Mouse (Mus musculus) midbrain, embryonic 10.5 days (tissue): ENCODE measurements at regions not wholly inside any gene's neighbourhood (a gene's known extent, or its start where the extent isn't known, plus 50 kb on each side); places are given as distances from the start of the nearest gene placed in this dataset.

Experiments used
- DNase-seq: peaks from one replicate; pipeline ENCODE4 v3.0.0-alpha.2; 2017; ENCODE audit warnings: low spot score
- H3K27ac ChIP-seq: fragments of 300-500 bp; sonication (generic); replicated peaks from 2 replicates; pipeline ENCODE4 v1.5.1; 2016; ENCODE audit warnings: mild to moderate bottlenecking
- H3K27me3 ChIP-seq: fragments of 300-500 bp; sonication (generic); 2 replicates; pipeline ENCODE4 v1.6.1; 2016; ENCODE audit warnings: low read depth, mild to moderate bottlenecking; ENCODE audit not compliant: poor library complexity, severe bottlenecking
- H3K36me3 ChIP-seq: fragments of 300-500 bp; sonication (generic); 2 replicates; pipeline ENCODE4 v1.6.1; 2016; ENCODE audit warnings: mild to moderate bottlenecking, moderate library complexity
- H3K4me1 ChIP-seq: fragments of 300-500 bp; sonication (generic); 2 replicates; pipeline ENCODE4 v1.6.1; 2016
- H3K4me3 ChIP-seq: fragments of 300-500 bp; sonication (generic); 2 replicates; pipeline ENCODE4 v1.5.1; 2016; ENCODE audit warnings: mild to moderate bottlenecking, moderate library complexity
- H3K9me3 ChIP-seq: fragments of 300-500 bp; sonication (generic); replicated peaks from 2 replicates; pipeline ENCODE4 v1.6.1; 2016; ENCODE audit warnings: mild to moderate bottlenecking
- WGBS: fragments of 180-500 bp; shearing (Covaris S2); methylation state at CpG from one replicate; pipeline ENCODE4 v1.1.7; 2016; 5-methylcytosine and 5-hydroxymethylcytosine counted together

- no peak overlapping the region for H3K4me3 ChIP-seq
- no peak overlapping the region for H3K27ac ChIP-seq
- no peaks in the 10 kb centered on the region for H3K27me3 ChIP-seq
- no peaks in the 10 kb centered on the region for H3K9me3 ChIP-seq
- WGBS: 77% methylated on average over 25 of the region's 25 CpGs
- DNase-seq: no peak
- H3K4me1 ChIP-seq: peaks cover 13% of the 10 kb centered on the region
- no peaks in the 10 kb centered on the region for H3K36me3 ChIP-seq
Measured at GRCm38 (mm10) chr13:48046201-48046750, 214.8 kb upstream of the Id4 start.

- peaks cover 3% of the 10 kb centered on the region; the same call in 1 of the 2 replicates for H3K4me1 ChIP-seq
- DNase-seq: no peak
- no peaks in the 10 kb centered on the region for H3K36me3 ChIP-seq
- no peaks in the 10 kb centered on the region for H3K9me3 ChIP-seq
- H3K4me3 ChIP-seq: no peak overlapping the region
- WGBS: 95% methylated on average over 6 of the region's 6 CpGs
- no peak overlapping the region for H3K27ac ChIP-seq
- H3K27me3 ChIP-seq: no peaks in the 10 kb centered on the region
Measured at GRCm38 (mm10) chr13:48049796-48050195, 211.2 kb upstream of the Id4 start.

GRCm38 (mm10) chr13:48074630-48075029, 186.4 kb upstream of the Id4 start:
- no peak for DNase-seq
- no peaks in the 10 kb centered on the region for H3K27me3 ChIP-seq
- no peaks in the 10 kb centered on the region for H3K9me3 ChIP-seq
- H3K4me1 ChIP-seq: peaks cover 15% of the 10 kb centered on the region
- H3K36me3 ChIP-seq: no peaks in the 10 kb centered on the region
- no peak overlapping the region for H3K27ac ChIP-seq
- no peak overlapping the region for H3K4me3 ChIP-seq

GRCm38 (mm10) chr13:48075315-48075714, 185.7 kb upstream of the Id4 start:
- Histone ChIP-seq H3K4me3 (no peak overlapping the region), H3K36me3 (no peaks in the 10 kb centered on the region), H3K27ac (no peak overlapping the region), H3K4me1 (peaks cover 15% of the 10 kb centered on the region), H3K9me3 (no peaks in the 10 kb centered on the region), H3K27me3 (no peaks in the 10 kb centered on the region)
- DNase-seq: no peak
- 85% methylated on average over 5 of the region's 5 CpGs for WGBS

- Histone ChIP-seq H3K36me3 (no peaks in the 10 kb centered on the region), H3K27ac (0 out of 2 replicates have a peak overlapping the region, but pooled peaks have one; percentile 6)
Measured at GRCm38 (mm10) chr13:48078214-48078613, 182.8 kb upstream of the Id4 start.

GRCm38 (mm10) chr13:48083294-48083693, 177.7 kb upstream of the Id4 start:
- no peak overlapping the region for H3K4me3 ChIP-seq
- DNase-seq: no peak
- no peaks in the 10 kb centered on the region; the same call in 1 of the 2 replicates for H3K27me3 ChIP-seq
- no peaks in the 10 kb centered on the region for H3K9me3 ChIP-seq
- WGBS: 84% methylated on average over 2 of the region's 2 CpGs
- H3K36me3 ChIP-seq: no peaks in the 10 kb centered on the region
- no peak overlapping the region for H3K27ac ChIP-seq
- H3K4me1 ChIP-seq: no peaks in the 10 kb centered on the region

More at GRCm38 (mm10) chr13:48078214-48078613, 182.8 kb upstream of the Id4 start:
- H3K4me3 ChIP-seq: no peak overlapping the region
- no peaks in the 10 kb centered on the region; the same call in 1 of the 2 replicates for H3K27me3 ChIP-seq
- 83% methylated on average over 12 of the region's 12 CpGs for WGBS
- H3K9me3 ChIP-seq: no peaks in the 10 kb centered on the region
- H3K4me1 ChIP-seq: peaks cover 15% of the 10 kb centered on the region
- DNase-seq: no peak

- no peak overlapping the region for H3K4me3 ChIP-seq
- no peaks in the 10 kb centered on the region for H3K4me1 ChIP-seq
- H3K36me3 ChIP-seq: no peaks in the 10 kb centered on the region
- no peaks in the 10 kb centered on the region; the same call in 1 of the 2 replicates for H3K27me3 ChIP-seq
- H3K27ac ChIP-seq: no peak overlapping the region
- no peak for DNase-seq
- no peaks in the 10 kb centered on the region for H3K9me3 ChIP-seq
Measured at GRCm38 (mm10) chr13:48083807-48084206, 177.2 kb upstream of the Id4 start.

- no peaks in the 10 kb centered on the region for H3K9me3 ChIP-seq
- H3K27ac ChIP-seq: 0 out of 2 replicates have a peak overlapping the region, but pooled peaks have one; percentile 2
- H3K4me1 ChIP-seq: peaks cover 12% of the 10 kb centered on the region; the same call in 1 of the 2 replicates
- DNase-seq: no peak
- no peaks in the 10 kb centered on the region for H3K36me3 ChIP-seq
- WGBS: 62% methylated on average over 16 of the region's 16 CpGs
- H3K4me3 ChIP-seq: no peak overlapping the region
- H3K27me3 ChIP-seq: no peaks in the 10 kb centered on the region
Measured at GRCm38 (mm10) chr13:48094275-48095035, 166.6 kb upstream of the Id4 start.

- Histone ChIP-seq H3K36me3 (no peaks in the 10 kb centered on the region), H3K4me3 (no peak overlapping the region), H3K27me3 (peaks cover 25% of the 10 kb centered on the region), H3K27ac (no peak overlapping the region; the same call in 1 of the 2 replicates), H3K4me1 (peaks cover 18% of the 10 kb centered on the region), H3K9me3 (no peaks in the 10 kb centered on the region)
- no peak for DNase-seq
- 85% methylated on average over 8 of the region's 8 CpGs for WGBS
Measured at GRCm38 (mm10) chr13:48102156-48102555, 158.9 kb upstream of the Id4 start.

- 59% methylated on average over 7 of the region's 7 CpGs for WGBS
- DNase-seq: no peak
- Histone ChIP-seq H3K4me3 (no peak overlapping the region), H3K36me3 (no peaks in the 10 kb centered on the region), H3K27ac (no peak overlapping the region; the same call in 1 of the 2 replicates), H3K9me3 (no peaks in the 10 kb centered on the region), H3K27me3 (peaks cover 25% of the 10 kb centered on the region), H3K4me1 (peaks cover 19% of the 10 kb centered on the region)
Measured at GRCm38 (mm10) chr13:48102576-48102975, 158.5 kb upstream of the Id4 start.

GRCm38 (mm10) chr13:48104766-48105165, 156.3 kb upstream of the Id4 start:
- Histone ChIP-seq H3K36me3 (no peaks in the 10 kb centered on the region), H3K27ac (no peak overlapping the region), H3K27me3 (peaks cover 33% of the 10 kb centered on the region), H3K9me3 (no peaks in the 10 kb centered on the region), H3K4me1 (peaks cover 12% of the 10 kb centered on the region), H3K4me3 (no peak overlapping the region)
- DNase-seq: no peak
- WGBS: 82% methylated on average over 6 of the region's 6 CpGs

GRCm38 (mm10) chr13:48106946-48107345, 154.1 kb upstream of the Id4 start:
- no peak for DNase-seq
- WGBS: 57% methylated on average over 5 of the region's 5 CpGs
- no peak overlapping the region for H3K4me3 ChIP-seq
- no peaks in the 10 kb centered on the region for H3K36me3 ChIP-seq
- H3K27me3 ChIP-seq: peaks cover 38% of the 10 kb centered on the region
- no peaks in the 10 kb centered on the region for H3K9me3 ChIP-seq
- H3K4me1 ChIP-seq: peaks cover 12% of the 10 kb centered on the region
- H3K27ac ChIP-seq: no peak overlapping the region

- Histone ChIP-seq H3K9me3 (0 out of 2 replicates have a peak, but pooled peaks cover 3% of the 10 kb centered on the region), H3K27me3 (peaks cover 3% of the 10 kb centered on the region; the same call in 1 of the 2 replicates), H3K4me3 (no peak overlapping the region), H3K36me3 (no peaks in the 10 kb centered on the region), H3K4me1 (no peaks in the 10 kb centered on the region), H3K27ac (no peak overlapping the region)
- DNase-seq: no peak
- 83% methylated on average over 7 of the region's 7 CpGs for WGBS
Measured at GRCm38 (mm10) chr13:48115890-48116289, 145.1 kb upstream of the Id4 start.
